Mouse (Mus musculus) embryonic facial prominence, embryonic 13.5 days (tissue): ENCODE data around the gene Adcy7. TPM values are rescaled to one million over a fixed set of nuclear protein-coding genes. Genes with fewer than 3 reads are reported as not detected.

Source experiments
- ATAC-seq: fragments of 200-750 bp; cut with Nextera tagmentation; 2 replicates; pipeline ENCODE4 v1.8.0; 2017; ENCODE audit warnings: low read depth; ENCODE audit not compliant: insufficient number of reproducible peaks, insufficient read depth, low FRiP score, low TSS enrichment
- H3K27ac ChIP-seq: fragments of 300-500 bp; sonication (generic); 2 replicates; pipeline ENCODE4 v1.5.1; 2015; ENCODE audit warnings: moderate library complexity, mild to moderate bottlenecking, inconsistent platforms
- H3K27me3 ChIP-seq: fragments of 300-500 bp; sonication (generic); 2 replicates; pipeline ENCODE4 v1.6.1; 2015; ENCODE audit warnings: mild to moderate bottlenecking, inconsistent platforms
- H3K36me3 ChIP-seq: fragments of 300-500 bp; sonication (generic); 2 replicates; pipeline ENCODE4 v1.6.1; 2015; ENCODE audit warnings: mild to moderate bottlenecking, inconsistent platforms
- H3K4me1 ChIP-seq: fragments of 300-500 bp; sonication (generic); 2 replicates; pipeline ENCODE4 v1.6.1; 2015; ENCODE audit warnings: inconsistent platforms
- H3K4me2 ChIP-seq: fragments of 300-500 bp; sonication (generic); 2 replicates; pipeline ENCODE4 v1.6.1; 2015; ENCODE audit warnings: moderate library complexity, mild to moderate bottlenecking, inconsistent platforms
- H3K4me3 ChIP-seq: fragments of 300-500 bp; sonication (generic); 2 replicates; pipeline ENCODE4 v1.5.1; 2015; ENCODE audit warnings: mild to moderate bottlenecking, inconsistent platforms
- H3K9ac ChIP-seq: fragments of 300-500 bp; sonication (generic); 2 replicates; pipeline ENCODE4 v1.6.1; 2015; ENCODE audit warnings: mild to moderate bottlenecking, inconsistent platforms
- H3K9me3 ChIP-seq: fragments of 300-500 bp; sonication (generic); 2 replicates; pipeline ENCODE4 v1.6.1; 2016; ENCODE audit warnings: inconsistent platforms
- WGBS: fragments of 180-500 bp; shearing (Covaris S2); methylation state at CpG from one replicate; pipeline ENCODE4 v1.1.7; 2015; ENCODE audit warnings: mixed read lengths; 5-methylcytosine and 5-hydroxymethylcytosine counted together
- polyA plus RNA-seq: library from polyadenylated mRNA; unstranded; fragments of >200 nt; fragmentation: Nextera tagmentation; extraction: Ambion mirVana; gene quantifications from 2 replicates; pipeline ENCODE4 v1.2.1, GENCODE M21; 2015

Adcy7 gene
- polyA plus RNA-seq, 1 experiment from 2014 or later: 6.6 TPM

- Histone ChIP-seq H3K9ac (no peak overlapping the region), H3K4me3 (no peak overlapping the region), H3K36me3 (peaks cover 37% of the 10 kb centered on the region), H3K4me2 (no peak overlapping the region), H3K27ac (no peak overlapping the region), H3K9me3 (no peaks in the 10 kb centered on the region), H3K27me3 (no peaks in the 10 kb centered on the region), H3K4me1 (no peaks in the 10 kb centered on the region)
- ATAC-seq: no peak
- WGBS: 65% methylated on average over 6 of the region's 6 CpGs
Observed at GRCm38 (mm10) chr8:88258024-88258423, 14.2 kb upstream of the Adcy7 start.

GRCm38 (mm10) chr8:88258544-88258943 lies 13.7 kb upstream of the Adcy7 start:
- no peak for ATAC-seq
- no peaks in the 10 kb centered on the region for H3K4me1 ChIP-seq
- WGBS: 75% methylated on average over 11 of the region's 11 CpGs
- H3K9ac ChIP-seq: no peak overlapping the region
- H3K27me3 ChIP-seq: no peaks in the 10 kb centered on the region
- H3K9me3 ChIP-seq: no peaks in the 10 kb centered on the region
- no peak overlapping the region for H3K27ac ChIP-seq
- peaks cover 37% of the 10 kb centered on the region for H3K36me3 ChIP-seq
- no peak overlapping the region for H3K4me3 ChIP-seq
- H3K4me2 ChIP-seq: no peak overlapping the region

GRCm38 (mm10) chr8:88260466-88260980 lies 11.7 kb upstream of the Adcy7 start:
- ATAC-seq: no peak
- Histone ChIP-seq H3K27me3 (no peaks in the 10 kb centered on the region), H3K4me2 (no peak overlapping the region), H3K27ac (no peak overlapping the region), H3K4me3 (no peak overlapping the region), H3K9me3 (no peaks in the 10 kb centered on the region), H3K9ac (no peak overlapping the region), H3K36me3 (peaks cover 24% of the 10 kb centered on the region), H3K4me1 (peaks cover 7% of the 10 kb centered on the region)
- WGBS: 89% methylated on average over 7 of the region's 7 CpGs

GRCm38 (mm10) chr8:88262831-88263635 lies 9.2 kb upstream of the Adcy7 start:
- Histone ChIP-seq H3K27me3 (no peaks in the 10 kb centered on the region), H3K4me1 (peaks cover 11% of the 10 kb centered on the region), H3K27ac (peak overlapping the region; percentile 51), H3K9me3 (no peaks in the 10 kb centered on the region), H3K4me2 (no peak overlapping the region), H3K9ac (no peak overlapping the region), H3K4me3 (no peak overlapping the region), H3K36me3 (peaks cover 8% of the 10 kb centered on the region; the same call in 1 of the 2 replicates)
- ATAC-seq: no peak
- WGBS: 47% methylated on average over 14 of the region's 14 CpGs

GRCm38 (mm10) chr8:88265511-88265910 lies 6.7 kb upstream of the Adcy7 start:
- Histone ChIP-seq H3K4me3 (no peak overlapping the region), H3K9me3 (no peaks in the 10 kb centered on the region; the same call in 1 of the 2 replicates), H3K4me1 (peaks cover 11% of the 10 kb centered on the region), H3K36me3 (no peaks in the 10 kb centered on the region; the same call in 1 of the 2 replicates), H3K27me3 (no peaks in the 10 kb centered on the region), H3K4me2 (no peak overlapping the region), H3K9ac (no peak overlapping the region), H3K27ac (peak overlapping the region; percentile 52)
- WGBS: 0% methylated on average over 2 of the region's 2 CpGs
- 0 out of 2 replicates have a peak, but pooled peaks have one; percentile 44 for ATAC-seq

- no peak for ATAC-seq
- Histone ChIP-seq H3K9ac (no peak overlapping the region), H3K27me3 (0 out of 2 replicates have a peak, but pooled peaks cover 2% of the 10 kb centered on the region), H3K4me1 (peaks cover 11% of the 10 kb centered on the region), H3K27ac (peak overlapping the region; percentile 52; the same call in 1 of the 2 replicates), H3K4me3 (no peak overlapping the region), H3K9me3 (no peaks in the 10 kb centered on the region; the same call in 1 of the 2 replicates), H3K36me3 (no peaks in the 10 kb centered on the region), H3K4me2 (no peak overlapping the region)
- WGBS: 45% methylated on average over 10 of the region's 10 CpGs
Observed at GRCm38 (mm10) chr8:88266170-88266800, 5.9 kb upstream of the Adcy7 start.

- Histone ChIP-seq H3K4me3 (no peak overlapping the region), H3K9me3 (no peaks in the 10 kb centered on the region; the same call in 1 of the 2 replicates), H3K27me3 (peaks cover 4% of the 10 kb centered on the region), H3K4me2 (no peak overlapping the region), H3K27ac (no peak overlapping the region), H3K36me3 (no peaks in the 10 kb centered on the region), H3K9ac (no peak overlapping the region), H3K4me1 (peaks cover 11% of the 10 kb centered on the region)
- ATAC-seq: no peak
- 86% methylated on average over 14 of the region's 14 CpGs for WGBS
Observed at GRCm38 (mm10) chr8:88266801-88267403, 5.3 kb upstream of the Adcy7 start.

GRCm38 (mm10) chr8:88269107-88269875 lies 2.9 kb upstream of the Adcy7 start:
- Histone ChIP-seq H3K4me3 (no peak overlapping the region), H3K4me1 (peaks cover 23% of the 10 kb centered on the region), H3K9me3 (no peaks in the 10 kb centered on the region; the same call in 1 of the 2 replicates), H3K4me2 (no peak overlapping the region), H3K36me3 (no peaks in the 10 kb centered on the region), H3K9ac (no peak overlapping the region), H3K27ac (no peak overlapping the region), H3K27me3 (peaks cover 23% of the 10 kb centered on the region)
- 49% methylated on average over 7 of the region's 7 CpGs for WGBS
- no peak for ATAC-seq

- WGBS: 68% methylated on average over 3 of the region's 3 CpGs
Observed at GRCm38 (mm10) chr8:88270086-88270485, 2.1 kb upstream of the Adcy7 start.

GRCm38 (mm10) chr8:88273051-88273430 lies 838 bp downstream of the Adcy7 start:
- 73% methylated on average over 7 of the region's 7 CpGs for WGBS
- peak overlapping the region; percentile 73 for H3K9ac ChIP-seq

More at GRCm38 (mm10) chr8:88270086-88270485, 2.1 kb upstream of the Adcy7 start:
- Histone ChIP-seq H3K9ac (no peak overlapping the region), H3K4me3 (no peak overlapping the region), H3K4me1 (peaks cover 21% of the 10 kb centered on the region), H3K27me3 (peaks cover 23% of the 10 kb centered on the region), H3K36me3 (no peaks in the 10 kb centered on the region), H3K4me2 (no peak overlapping the region), H3K9me3 (no peaks in the 10 kb centered on the region; the same call in 1 of the 2 replicates), H3K27ac (no peak overlapping the region)
- no peak for ATAC-seq

GRCm38 (mm10) chr8:88274090-88274489 lies 1.9 kb downstream of the Adcy7 start:
- Histone ChIP-seq H3K9ac (no peak overlapping the region), H3K27ac (no peak overlapping the region), H3K27me3 (peaks cover 23% of the 10 kb centered on the region), H3K4me1 (peaks cover 14% of the 10 kb centered on the region), H3K36me3 (no peaks in the 10 kb centered on the region), H3K9me3 (no peaks in the 10 kb centered on the region; the same call in 1 of the 2 replicates), H3K4me2 (no peak overlapping the region), H3K4me3 (no peak overlapping the region)
- ATAC-seq: no peak
- WGBS: 86% methylated on average over 5 of the region's 5 CpGs

More at GRCm38 (mm10) chr8:88273051-88273430, 838 bp downstream of the Adcy7 start:
- H3K27ac ChIP-seq: no peak overlapping the region
- peaks cover 13% of the 10 kb centered on the region for H3K4me1 ChIP-seq
- no peak for ATAC-seq
- no peaks in the 10 kb centered on the region for H3K36me3 ChIP-seq
- H3K4me2 ChIP-seq: peak overlapping the region; percentile 95
- peaks cover 23% of the 10 kb centered on the region for H3K27me3 ChIP-seq
- peak overlapping the region; percentile 51 for H3K4me3 ChIP-seq
- H3K9me3 ChIP-seq: no peaks in the 10 kb centered on the region; the same call in 1 of the 2 replicates
